Mouse (Mus musculus): Measurements from ENCODE around the gene Mms22l.

DNA sequence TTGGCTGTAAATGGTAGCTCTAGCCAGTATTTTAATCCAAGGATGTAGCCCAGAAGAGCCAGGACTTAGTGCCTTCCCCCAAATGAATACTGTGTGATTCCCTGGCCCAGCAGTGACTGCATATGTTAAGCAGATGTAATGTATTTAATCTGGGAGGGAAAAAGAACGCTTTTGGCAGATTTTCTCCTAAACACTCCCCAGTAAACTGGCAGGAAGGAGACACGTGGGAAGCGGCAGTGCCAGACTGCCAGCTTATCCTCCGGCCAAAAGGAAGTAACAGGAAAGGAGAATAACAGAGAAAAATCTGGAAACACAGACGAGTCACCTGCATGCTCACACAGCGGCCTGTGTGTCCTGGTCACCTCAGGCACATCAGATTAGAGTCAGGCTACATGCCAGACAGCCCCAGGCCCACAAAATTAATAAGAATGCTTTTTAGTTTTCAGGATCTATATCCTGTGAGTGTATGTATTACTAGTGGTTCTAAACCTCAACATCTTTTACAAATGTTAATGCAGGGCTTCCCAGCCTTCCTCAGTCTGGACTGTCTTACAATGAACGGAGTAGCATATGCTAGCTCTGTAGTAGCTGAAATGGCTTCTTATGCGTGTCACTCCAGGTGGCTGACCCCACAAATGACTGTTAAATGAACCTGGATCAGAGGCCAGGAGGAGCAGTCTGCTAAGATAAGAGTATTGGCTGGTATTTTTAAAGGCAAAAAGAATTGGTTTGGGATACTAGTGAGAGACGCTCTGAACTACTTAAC is 125.4 kb downstream of the Mms22l start:
- TF ChIP-seq CTCF (IDR thresholded peaks at IDR 0.05; ENCODE audit: borderline replicate concordance, insufficient read depth, low read depth, low read length) (no peak), POLR2A (IDR thresholded peaks at IDR 0.05; ENCODE audit: borderline replicate concordance, insufficient read depth, low read length) (no peak)
